Mouse (Mus musculus) thymus, postnatal 36 days (tissue): ENCODE measurements around the gene Serpinh1.

Experiments
- DNase-seq, 2 experiments: peaks; one replicate each; pipeline ENCODE4 v3.0.0; 2022; ENCODE audit warnings: mixed read lengths in 2 of 2

Gene Serpinh1

DNA sequence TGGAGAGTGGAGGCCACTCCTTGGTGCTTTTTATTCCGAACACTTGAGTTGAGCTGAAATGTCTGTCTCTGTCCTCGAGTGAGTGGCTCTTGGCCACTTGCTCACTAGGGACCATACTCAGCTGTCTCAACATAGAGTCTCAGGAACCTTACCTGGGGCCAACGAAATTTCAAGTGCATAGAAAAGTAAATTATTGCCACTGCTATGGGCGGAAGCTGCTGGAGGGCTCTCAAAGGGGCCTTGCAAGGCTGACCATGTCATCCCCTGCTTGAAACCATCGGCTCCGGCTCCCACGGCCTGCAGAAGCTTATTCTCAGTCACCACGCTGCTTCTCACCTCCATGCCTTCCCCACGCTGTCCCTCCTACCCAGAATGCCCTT, 29.7 kb downstream of the Serpinh1 start:
- DNase-seq: no peak

DNA sequence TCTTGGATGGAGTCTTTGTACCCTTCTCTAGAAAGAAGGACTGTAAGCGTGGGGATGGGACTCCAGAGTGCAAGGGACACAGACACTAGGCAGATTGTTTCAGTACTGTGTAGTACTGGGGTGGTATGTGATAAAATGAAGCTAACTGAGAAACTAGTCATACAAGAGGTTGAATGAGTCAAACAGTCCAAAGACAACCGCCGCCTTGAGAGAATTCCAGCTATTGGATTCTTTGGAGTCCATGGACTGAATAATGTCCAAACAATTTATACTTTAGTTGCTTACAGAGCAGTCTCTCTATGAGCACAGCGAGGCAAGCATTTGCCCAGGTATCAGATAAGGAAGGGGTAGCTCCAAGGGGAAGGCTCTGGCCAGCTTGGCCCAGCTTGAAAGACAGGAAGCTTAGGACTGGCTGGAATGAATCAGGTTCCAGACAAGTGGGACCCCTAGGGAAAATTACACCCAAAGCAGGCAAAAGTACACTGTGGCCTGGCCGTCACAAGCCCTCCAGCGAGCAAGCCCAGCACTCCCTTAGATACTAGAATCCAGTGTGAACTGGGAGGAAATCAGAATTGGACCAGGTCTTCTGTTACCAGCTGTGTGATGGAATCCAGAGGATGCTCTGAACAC, 30.2 kb downstream of the Serpinh1 start:
- no peak for DNase-seq

DNA sequence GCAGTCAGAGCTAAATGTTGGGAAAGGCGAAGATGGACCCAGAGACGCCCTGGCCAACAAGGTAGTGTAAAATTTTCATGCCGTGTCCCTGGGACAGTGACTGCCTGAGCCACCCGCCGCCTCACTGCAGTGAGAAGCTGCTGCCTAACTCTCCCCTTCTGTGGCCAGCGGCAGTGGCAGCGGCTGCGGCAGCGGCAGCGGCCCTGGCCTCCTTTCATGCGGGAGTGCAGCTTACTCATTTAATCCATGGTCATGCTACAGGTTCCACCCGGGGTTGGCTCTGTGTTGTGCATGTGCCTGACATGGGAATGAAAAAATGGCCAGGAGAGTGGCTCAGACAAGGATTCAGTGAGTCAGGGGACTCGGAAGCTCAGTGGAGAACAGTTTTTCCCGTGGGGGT, 32.5 kb downstream of the Serpinh1 start:
- no peak for DNase-seq

DNA sequence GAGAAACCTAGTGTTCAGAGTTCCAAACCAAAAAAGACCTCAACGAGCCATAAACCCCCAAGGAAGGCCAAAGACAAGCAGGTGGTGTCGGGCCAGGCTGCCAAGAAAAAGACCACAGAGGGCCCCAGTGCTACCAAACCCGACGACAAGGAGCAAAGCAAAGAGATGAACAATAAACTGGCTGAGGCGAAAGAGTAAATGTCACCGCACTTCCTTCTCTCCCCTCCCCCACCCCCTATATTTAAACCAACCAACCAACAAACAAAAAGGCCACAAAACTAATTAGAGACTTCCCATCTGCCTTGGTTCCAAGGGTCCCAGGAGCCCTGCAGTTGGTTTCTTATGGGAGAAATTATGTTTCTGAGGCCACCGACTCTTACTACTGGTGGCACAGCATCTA, 35.6 kb downstream of the Serpinh1 start:
- no peak for DNase-seq

DNA sequence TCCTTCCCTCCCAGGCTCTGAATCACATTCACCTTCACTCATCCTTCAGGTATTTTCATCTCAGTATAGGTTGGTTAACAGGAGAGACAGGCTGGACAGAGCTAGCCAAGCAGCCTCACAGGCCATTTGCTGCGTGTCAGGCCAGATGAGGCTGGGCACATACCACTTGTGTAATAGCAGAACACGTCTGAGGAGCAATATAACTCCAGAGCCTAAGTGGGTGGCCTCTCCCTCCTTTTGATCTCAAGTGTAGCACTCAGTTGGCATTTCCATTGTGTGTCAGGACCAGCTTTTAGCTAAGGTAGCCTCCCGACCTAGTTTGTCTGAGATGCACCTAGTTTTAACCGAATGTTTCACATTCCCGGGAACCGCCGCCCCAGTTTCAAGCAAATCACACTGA, 36.8 kb downstream of the Serpinh1 start:
- no peak for DNase-seq

DNA sequence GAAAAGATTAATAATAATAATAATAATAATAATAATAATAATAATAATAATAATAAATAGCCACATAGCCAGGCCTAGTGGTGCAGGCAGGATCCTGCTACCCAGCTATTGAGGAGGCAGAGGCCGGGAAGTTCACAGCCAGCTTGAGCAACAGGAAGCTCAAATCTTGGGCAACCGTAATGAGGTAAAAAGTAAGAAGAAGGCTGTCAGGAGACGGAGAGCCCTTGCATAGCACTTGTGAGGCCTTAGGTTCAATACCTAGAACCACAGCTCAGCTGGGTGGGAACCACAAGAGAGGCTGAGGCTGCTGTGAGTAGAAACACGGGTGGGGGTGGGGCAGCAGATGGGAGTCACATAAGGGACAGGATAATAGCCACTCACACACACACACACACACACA, 38.5 kb downstream of the Serpinh1 start:
- no peak for DNase-seq

DNA sequence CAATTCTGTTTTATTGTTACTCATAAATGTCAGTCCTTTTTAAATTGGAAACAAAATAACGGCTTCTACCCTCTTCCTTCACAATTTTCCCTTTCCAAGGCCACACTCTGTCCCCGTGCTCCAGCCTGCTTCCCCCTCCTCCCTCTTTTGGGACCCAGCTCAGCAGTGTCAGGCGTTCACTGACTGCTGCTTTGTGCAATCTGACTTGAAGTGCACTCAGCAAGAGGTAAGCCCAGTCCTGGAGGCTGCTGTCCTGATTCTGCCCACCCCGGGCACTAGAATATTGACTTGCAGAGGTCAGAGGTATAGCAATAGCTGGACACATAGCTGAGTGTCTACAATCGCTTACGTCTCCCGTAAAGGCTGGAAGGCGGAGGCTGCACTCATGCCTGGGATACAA, 39.8 kb downstream of the Serpinh1 start:
- DNase-seq: no peak

DNA sequence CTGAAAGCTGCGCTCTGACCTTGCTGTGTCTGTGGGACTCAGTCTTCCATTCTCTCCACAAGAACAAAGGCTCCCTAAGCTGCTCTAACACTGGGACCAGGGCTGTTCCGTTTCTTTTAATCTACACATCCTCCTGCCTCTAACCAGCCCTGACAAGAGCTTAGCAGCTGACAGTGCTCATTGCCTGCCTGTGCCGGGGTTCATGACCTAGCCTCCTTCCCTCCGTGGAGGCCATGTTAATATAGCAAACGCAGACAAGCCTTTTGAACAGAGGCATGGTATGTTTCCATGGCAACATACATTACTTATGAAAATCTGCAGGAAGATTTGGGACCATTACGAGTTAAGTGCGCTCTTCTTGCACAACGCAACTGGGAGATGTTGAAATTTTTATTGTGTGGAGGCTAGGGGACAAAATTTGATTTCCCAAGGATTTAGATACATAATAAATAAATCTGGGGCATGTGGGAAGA, 40.3 kb downstream of the Serpinh1 start:
- DNase-seq: no peak

DNA sequence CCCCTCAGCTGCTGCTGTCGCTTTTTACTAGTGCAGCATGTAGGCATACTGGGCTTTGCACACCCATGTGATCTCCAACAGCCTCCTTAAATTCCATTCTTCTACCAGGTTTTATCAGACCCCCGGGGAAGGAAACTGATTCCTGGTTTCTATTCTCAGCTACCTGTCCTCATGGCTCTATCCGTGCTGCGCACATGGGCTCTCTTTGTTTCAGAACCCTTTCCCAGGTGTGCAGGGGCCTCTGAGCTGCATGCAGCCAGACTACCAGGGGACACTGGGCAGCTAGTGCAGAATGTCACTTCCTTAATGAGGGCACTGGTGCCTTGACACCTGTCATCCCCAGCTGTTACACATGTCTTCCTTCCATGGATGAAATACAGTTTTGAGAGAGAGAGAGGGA, 41.0 kb downstream of the Serpinh1 start:
- no peak for DNase-seq

DNA sequence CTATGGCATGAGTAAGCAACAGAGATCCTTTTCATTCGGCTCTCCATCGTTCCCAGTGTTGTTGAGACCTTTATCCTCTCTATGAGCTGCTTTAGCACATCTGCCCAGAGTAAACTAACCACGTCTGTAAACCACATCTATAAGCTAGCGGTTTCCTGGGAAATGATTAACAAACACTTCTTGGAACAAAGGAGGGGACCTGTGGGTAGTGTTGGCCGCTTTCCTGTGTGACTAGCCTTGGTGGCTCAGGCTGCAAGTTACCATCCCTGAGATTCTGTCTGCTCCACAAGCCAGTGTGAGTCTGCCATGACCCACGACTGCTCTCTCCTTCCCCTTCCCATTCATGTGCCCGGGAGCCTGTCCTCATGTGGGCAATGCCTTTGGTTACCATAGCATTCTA, 41.6 kb downstream of the Serpinh1 start:
- DNase-seq: no peak

DNA sequence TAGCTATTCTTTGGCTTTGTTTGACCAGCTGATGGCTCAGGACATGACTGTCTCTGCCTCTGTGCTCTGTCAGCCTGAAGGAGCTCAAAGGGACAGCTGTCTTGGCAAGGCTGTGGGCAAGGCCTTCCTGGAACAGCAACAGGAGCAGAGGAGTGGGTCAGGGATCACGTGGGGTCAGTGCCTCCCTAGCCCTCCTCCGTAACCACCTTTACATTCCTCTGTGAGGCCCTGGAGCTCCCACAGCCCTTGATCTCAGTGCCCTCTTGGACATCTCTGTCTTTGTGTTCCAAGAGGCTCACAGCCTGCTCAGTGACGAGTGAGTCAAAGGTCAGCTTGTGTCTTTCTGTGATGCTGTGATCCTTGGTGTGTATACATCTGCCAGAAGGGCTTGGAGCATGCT, 46.4 kb downstream of the Serpinh1 start:
- DNase-seq: no peak

DNA sequence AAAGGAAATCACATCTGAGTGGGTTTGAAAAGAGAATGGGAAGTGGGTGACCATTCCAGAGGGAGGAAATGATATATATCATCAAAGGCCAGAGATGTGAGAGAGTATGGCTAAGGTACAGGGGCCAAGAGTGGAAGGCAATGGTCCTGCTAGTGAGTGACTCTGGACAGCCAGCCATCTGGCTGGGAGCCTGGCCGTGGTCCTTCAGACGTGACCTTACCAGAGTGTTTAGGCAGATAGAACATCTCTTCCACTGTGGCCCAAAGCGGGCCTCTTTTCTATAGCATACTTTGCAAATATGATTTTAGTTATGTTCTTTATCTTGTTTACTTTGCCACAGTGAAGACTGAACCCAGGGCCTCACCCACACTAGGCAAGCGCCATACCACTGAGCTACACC, 47.4 kb downstream of the Serpinh1 start:
- no peak for DNase-seq

DNA sequence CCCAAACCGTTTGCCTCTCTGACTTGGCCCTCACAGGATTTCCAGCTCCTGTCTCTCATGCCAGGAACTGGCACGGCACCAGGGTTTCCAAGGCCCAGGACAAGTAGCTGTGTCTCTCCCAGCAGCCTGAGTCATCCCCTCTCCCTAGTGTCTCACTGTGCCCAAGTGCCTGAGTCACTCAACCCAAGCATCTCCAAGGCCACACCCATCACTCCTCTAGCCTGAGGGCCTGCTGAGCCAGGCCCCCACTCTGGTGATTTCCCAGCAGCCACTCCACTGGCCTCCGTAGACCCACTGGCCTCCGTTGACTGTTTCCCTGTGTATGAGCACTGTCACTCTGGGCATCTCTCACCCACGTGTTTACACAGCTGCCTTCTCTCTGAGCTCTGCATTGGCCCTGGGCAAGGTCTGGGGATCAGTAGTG, 48.1 kb downstream of the Serpinh1 start:
- DNase-seq: no peak

DNA sequence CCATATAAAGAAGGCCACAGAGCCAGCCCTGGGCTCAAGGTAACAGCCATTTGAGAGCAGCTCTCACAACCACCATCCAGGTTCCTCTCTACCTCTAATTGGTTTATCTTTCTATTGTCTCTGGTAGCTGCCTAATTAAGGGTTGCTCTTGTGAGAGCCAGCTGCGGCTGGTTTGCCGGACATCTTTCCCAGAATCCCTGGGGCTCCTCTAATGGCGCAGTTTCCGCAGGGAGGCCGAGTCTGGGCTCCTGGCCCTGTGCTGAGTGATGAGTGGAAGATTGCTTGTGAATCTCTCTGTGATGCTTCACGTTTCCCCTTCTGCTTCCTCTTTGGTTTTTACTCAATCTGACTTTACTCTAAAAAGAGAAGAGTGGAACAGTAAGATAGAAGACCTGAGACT, 49.0 kb downstream of the Serpinh1 start:
- no peak for DNase-seq

DNA sequence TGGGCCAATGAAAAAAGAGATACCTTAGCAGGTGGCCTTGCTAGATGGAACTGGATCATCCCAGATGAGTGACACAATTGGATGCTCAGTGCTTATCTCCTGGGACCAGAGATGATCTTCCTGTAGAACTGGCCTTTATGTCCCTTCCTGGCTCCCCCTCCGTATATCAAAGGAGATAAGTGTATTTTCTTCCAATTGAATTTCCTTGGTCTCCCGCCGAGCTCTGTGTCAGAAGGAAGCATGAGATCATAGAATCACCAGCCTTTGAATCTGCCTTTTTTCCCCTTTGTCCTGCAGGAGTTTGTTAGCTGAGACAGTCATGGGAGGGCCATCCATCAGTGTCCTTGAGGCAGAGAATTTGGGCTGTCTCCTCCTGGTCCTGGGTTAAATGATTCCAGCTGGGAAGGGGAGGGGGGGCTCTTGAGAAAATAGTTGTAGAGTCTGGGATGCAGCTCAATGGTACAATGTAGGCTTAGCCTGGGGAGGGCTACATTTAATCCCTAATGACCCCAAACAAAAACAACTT, 52.3 kb downstream of the Serpinh1 start:
- no peak for DNase-seq
